Mouse (Mus musculus): ENCODE measurements at regions not wholly inside any gene's neighbourhood (a gene's known extent, or its start where the extent isn't known, plus 50 kb on each side); places are given as distances from the start of the nearest gene placed in this dataset.

DNA sequence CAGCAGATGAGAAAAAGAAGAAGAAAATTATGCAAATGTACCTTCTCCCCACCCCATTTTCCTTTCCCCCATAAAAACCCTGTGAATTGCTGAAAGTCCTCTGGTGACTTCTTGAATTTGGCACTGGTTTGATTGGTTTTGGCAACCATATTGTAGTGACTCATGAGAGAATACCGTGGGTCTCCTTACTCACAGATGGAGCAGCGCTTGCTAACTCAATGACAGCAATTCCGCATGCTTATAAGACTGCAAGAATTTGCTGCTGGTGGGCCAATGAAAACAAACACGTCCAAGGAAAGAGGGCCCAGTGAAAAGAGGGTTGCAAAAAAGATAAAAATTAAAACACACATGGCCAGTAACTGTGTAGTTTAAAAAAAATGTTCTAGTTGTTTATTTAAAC is 65.0 kb upstream of the Ercc6l2 start:
- DNase-seq: no peak
- intact Hi-C loops (cut with DNase I): no loop called here

DNA sequence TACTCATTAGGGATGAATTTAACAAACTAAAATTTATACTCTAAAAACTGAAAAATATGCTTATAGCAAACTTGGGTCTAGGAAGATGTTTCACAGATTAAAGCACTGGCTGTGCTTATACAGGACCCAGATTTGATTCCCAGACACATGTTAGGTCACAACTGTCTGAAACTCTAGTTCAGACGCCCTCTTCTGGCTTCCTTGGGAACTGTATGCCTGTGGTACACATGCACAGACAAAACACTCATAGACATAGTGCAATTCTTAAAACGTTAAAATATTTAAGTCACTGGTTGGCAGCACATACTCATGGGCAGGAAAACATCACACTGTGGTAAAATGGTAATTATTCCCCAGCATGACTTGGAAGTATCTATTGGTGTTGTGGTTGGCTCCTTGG is 63.8 kb upstream of the Ercc6l2 start:
- intact Hi-C loops (cut with DNase I): no loop called here
- DNase-seq: no peak

GRCm38 (mm10) chr13:63757061-63757460 is 58.0 kb upstream of the Ercc6l2 start:
- intact Hi-C loops (cut with DNase I): no loop called here
- DNase-seq: no peak

DNA sequence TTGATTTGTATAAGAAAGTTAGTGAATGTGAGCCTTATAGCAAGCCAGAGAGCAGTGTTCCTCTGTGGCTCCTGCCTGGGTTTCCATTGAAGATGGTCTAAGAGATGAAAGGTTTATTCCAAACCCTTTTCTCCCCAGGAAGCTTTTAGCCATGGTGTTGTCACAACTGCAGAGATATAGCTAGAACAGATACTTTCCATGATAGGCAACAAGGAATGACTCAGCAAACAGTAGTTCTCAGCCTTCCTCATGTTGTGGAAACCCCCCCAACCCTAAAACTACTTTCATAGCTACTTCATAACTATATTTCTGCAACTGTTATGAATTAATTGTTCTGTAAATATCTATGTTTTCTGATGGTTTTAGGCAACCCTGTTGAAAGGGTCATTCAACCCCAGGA is 53.5 kb upstream of the Ercc6l2 start:
- intact Hi-C loops (cut with DNase I): no loop called here
- no peak for DNase-seq

All from gastrocnemius, postnatal 36 days (tissue).